20 mouse cellular contexts compared by ENCODE assay signal in genomic region chr1:151598876-151599275, GRCm38 (mm10).
"Had no signal": no experiment of that assay in that cellular context is flagged by ENCODE, and none has a peak within 500 bp of the region (broad histone marks: within the 10 kb centered on the region; RNA-seq: fewer than 3 reads in every experiment).

No protein-coding gene starts in this region.

- H3K9ac ChIP-seq: intestine, embryonic 15.5 days; limb, embryonic 13.5 days; liver, embryonic 13.5 days; lung, embryonic 15.5 days; neural tube, embryonic 13.5 days had no signal

- H3K27ac ChIP-seq: intestine, embryonic 15.5 days; layer of hippocampus, adult 2 months; limb, embryonic 10.5 days; limb, embryonic 13.5 days; liver, embryonic 13.5 days; lung, embryonic 15.5 days; neural tube, embryonic 13.5 days had no signal

- H3K36me3 ChIP-seq: intestine, embryonic 15.5 days; limb, embryonic 10.5 days; limb, embryonic 13.5 days; liver, embryonic 13.5 days; lung, embryonic 15.5 days; neural tube, embryonic 13.5 days had no signal

- DNase-seq: kidney, adult 11 months; kidney, adult 8-10 months; kidney, postnatal 14 days; kidney, postnatal 4 days; layer of hippocampus, adult 9-11 months; liver; liver, embryonic 13.5 days; lung, postnatal 10 days; lung, postnatal 36 days; midbrain, embryonic 14.5 days; thymus, adult 2 months; thymus, postnatal 25 days had no signal

- H3K4me2 ChIP-seq: intestine, embryonic 15.5 days; limb, embryonic 13.5 days; liver, embryonic 13.5 days; lung, embryonic 15.5 days; midbrain, embryonic 11.5 days; neural tube, embryonic 13.5 days had no signal

- ATAC-seq: intestine, embryonic 15.5 days had no signal

- H3K4me3 ChIP-seq: intestine, embryonic 15.5 days; layer of hippocampus, adult 2 months; limb, embryonic 10.5 days; limb, embryonic 13.5 days; liver, embryonic 13.5 days; lung, embryonic 15.5 days; myocyte; neural tube, embryonic 13.5 days had no signal

- H3K27me3 ChIP-seq: intestine, embryonic 15.5 days; limb, embryonic 13.5 days; liver, embryonic 13.5 days; lung, embryonic 15.5 days; neural tube, embryonic 13.5 days had no signal

- H3K4me1 ChIP-seq: intestine, embryonic 15.5 days had no signal

- H3K9me3 ChIP-seq: intestine, embryonic 15.5 days; limb, embryonic 10.5 days; liver, embryonic 13.5 days; lung, embryonic 15.5 days; neural tube, embryonic 13.5 days had no signal
